Comparison of ENCODE assay signal across 8 mouse cellular contexts in genomic region chr19:37206641-37207302, GRCm38 (mm10). TPM values are rescaled to one million over a fixed set of nuclear protein-coding genes. Genes with fewer than 3 reads are reported as not detected.
DNase-seq lines count a peak whose midpoint lies in the region; ATAC-seq lines count a peak whose summit lies in the region.

No protein-coding gene starts in this region.

- peaks cover 13% of the 10 kb centered on the region for H3K36me3 ChIP-seq in embryonic facial prominence, embryonic 15.5 days
- H3K36me3 ChIP-seq in heart, embryonic 10.5 days = peaks cover 19% of the 10 kb centered on the region
- H3K36me3 ChIP-seq in kidney, embryonic 15.5 days = peaks cover 15% of the 10 kb centered on the region
- H3K36me3 ChIP-seq in liver, embryonic 13.5 days = peaks cover 19% of the 10 kb centered on the region

- peaks cover 12% of the 10 kb centered on the region for H3K4me1 ChIP-seq in embryonic facial prominence, embryonic 15.5 days
- H3K4me1 ChIP-seq in heart, embryonic 10.5 days = peaks cover 15% of the 10 kb centered on the region
- peaks cover 19% of the 10 kb centered on the region for H3K4me1 ChIP-seq in kidney, embryonic 15.5 days
- H3K4me1 ChIP-seq in liver, embryonic 13.5 days (replicated peaks) = peaks cover 70% of the 10 kb centered on the region

- ATAC-seq in embryonic facial prominence, embryonic 15.5 days (ENCODE audit: insufficient number of reproducible peaks, low FRiP score, low TSS enrichment, low read depth) = peak; percentile 68
- peak; percentile 76 for ATAC-seq in kidney, embryonic 15.5 days (replicated peaks; ENCODE audit: low FRiP score)
- peak; percentile 61 for ATAC-seq in liver, embryonic 13.5 days (ENCODE audit: low read depth)

- H3K27ac ChIP-seq in embryonic facial prominence, embryonic 15.5 days (replicated peaks) = peak overlapping the region; percentile 92; the same call in 1 of the 2 replicates
- peak overlapping the region; percentile 98 for H3K27ac ChIP-seq in heart, embryonic 10.5 days
- peak overlapping the region; percentile 91 for H3K27ac ChIP-seq in kidney, embryonic 15.5 days
- H3K27ac ChIP-seq in liver, embryonic 13.5 days = peak overlapping the region; percentile 98

- H3K4me2 ChIP-seq in embryonic facial prominence, embryonic 15.5 days (replicated peaks) = peak overlapping the region; percentile 91
- peak overlapping the region; percentile 98 for H3K4me2 ChIP-seq in kidney, embryonic 15.5 days
- peak overlapping the region; percentile 83 for H3K4me2 ChIP-seq in liver, embryonic 13.5 days

- WGBS in embryonic facial prominence, embryonic 15.5 days = 0% methylated on average over 47 of the region's 47 CpGs
- under 1% methylated on average over 47 of the region's 47 CpGs for WGBS in heart, embryonic 10.5 days
- under 1% methylated on average over 47 of the region's 47 CpGs for WGBS in kidney, embryonic 15.5 days
- under 1% methylated on average over 47 of the region's 47 CpGs for WGBS in liver, embryonic 13.5 days (ENCODE audit: insufficient replicate concordance)

- H3K9ac ChIP-seq in embryonic facial prominence, embryonic 15.5 days = peak overlapping the region; percentile 97
- H3K9ac ChIP-seq in kidney, embryonic 15.5 days = peak overlapping the region; percentile 94
- peak overlapping the region; percentile 100 for H3K9ac ChIP-seq in liver, embryonic 13.5 days

- DNase-seq in CD4-positive, CD25-positive, alpha-beta regulatory T cell, adult 2 months (ENCODE audit: low read depth, low spot score) = peak; percentile 49
- peak; percentile 30 for DNase-seq in T-cell, adult 2 months (ENCODE audit: low spot score)
- DNase-seq in heart, embryonic 10.5 days (ENCODE audit: low spot score) = peak; percentile 81
- DNase-seq in liver, embryonic 13.5 days = peak; percentile 53
- peak; percentile 15 to 24 for DNase-seq in natural killer cell, adult 2 months (ENCODE audit: low spot score in 2 of 2)
- DNase-seq in testis, postnatal 10 days (ENCODE audit: low spot score) = peak; percentile 69

- peak overlapping the region; percentile 99 for H3K4me3 ChIP-seq in embryonic facial prominence, embryonic 15.5 days (replicated peaks)
- peak overlapping the region; percentile 99 for H3K4me3 ChIP-seq in heart, embryonic 10.5 days
- H3K4me3 ChIP-seq in kidney, embryonic 15.5 days (replicated peaks) = peak overlapping the region; percentile 97
- peak overlapping the region; percentile 98 for H3K4me3 ChIP-seq in liver, embryonic 13.5 days (replicated peaks)

- H3K9me3 ChIP-seq in embryonic facial prominence, embryonic 15.5 days (replicated peaks) = no peaks in the 10 kb centered on the region
- no peaks in the 10 kb centered on the region for H3K9me3 ChIP-seq in heart, embryonic 10.5 days
- H3K9me3 ChIP-seq in kidney, embryonic 15.5 days (replicated peaks) = no peaks in the 10 kb centered on the region
- H3K9me3 ChIP-seq in liver, embryonic 13.5 days (replicated peaks) = no peaks in the 10 kb centered on the region

- H3K27me3 ChIP-seq in embryonic facial prominence, embryonic 15.5 days = no peaks in the 10 kb centered on the region
- H3K27me3 ChIP-seq in heart, embryonic 10.5 days (ENCODE audit: insufficient read depth, poor library complexity, severe bottlenecking) = no peaks in the 10 kb centered on the region
- H3K27me3 ChIP-seq in kidney, embryonic 15.5 days = no peaks in the 10 kb centered on the region
- no peaks in the 10 kb centered on the region for H3K27me3 ChIP-seq in liver, embryonic 13.5 days

RNA-seq across cellular contexts. Expression of gene March5, which starts 0.6 kb away (rescaled TPM):
- polyA plus RNA-seq in embryonic facial prominence, embryonic 15.5 days (2015; fragmentation: Nextera tagmentation; extraction: Ambion mirVana) = 87.7 and 89.9 TPM in 2 replicates
- 79.0 and 95.9 TPM in 2 replicates for polyA plus RNA-seq in heart, embryonic 10.5 days (2016; fragmentation: Nextera tagmentation; extraction: Ambion mirVana)
- polyA plus RNA-seq in kidney, embryonic 15.5 days (2015; fragmentation: Nextera tagmentation; extraction: Ambion mirVana) = 88.4 and 95.6 TPM in 2 replicates
- 147 and 159 TPM in 2 replicates for polyA plus RNA-seq in liver, embryonic 13.5 days (2015; fragmentation: Nextera tagmentation; extraction: Ambion mirVana)

RNA-seq across cellular contexts. Expression of gene Cpeb3, which starts 1.6 kb away (rescaled TPM):
- polyA plus RNA-seq in embryonic facial prominence, embryonic 15.5 days (2015; fragmentation: Nextera tagmentation; extraction: Ambion mirVana) = 1.1 and 1.9 TPM in 2 replicates
- polyA plus RNA-seq in heart, embryonic 10.5 days (2016; fragmentation: Nextera tagmentation; extraction: Ambion mirVana) = 2.6 and 3.7 TPM in 2 replicates
- 1.2 TPM in 2 replicates for polyA plus RNA-seq in kidney, embryonic 15.5 days (2015; fragmentation: Nextera tagmentation; extraction: Ambion mirVana)
- polyA plus RNA-seq in liver, embryonic 13.5 days (2015; fragmentation: Nextera tagmentation; extraction: Ambion mirVana) = 1.7 and 1.9 TPM in 2 replicates

Comparison
In these comparisons a context has a peak if more than half of its experiments do, and no peak if none do; other contexts are left out.
1. Peak in every context shown above with its lines: DNase-seq, ATAC-seq, H3K4me3 ChIP-seq and H3K27ac ChIP-seq.
2. DNase-seq: peak in every context shown above with its lines; median percentile 81 in heart, embryonic 10.5 days; 69 in testis, postnatal 10 days; 53 in liver, embryonic 13.5 days; 49 in CD4-positive, CD25-positive, alpha-beta regulatory T cell, adult 2 months; 30 in T-cell, adult 2 months; 20 in natural killer cell, adult 2 months.